Mouse (Mus musculus) liver, adult 2 months (tissue): ENCODE measurements around the gene Ngfr. TPM values are rescaled to one million over a fixed set of nuclear protein-coding genes. Genes with fewer than 3 reads are reported as not detected.

ENCODE experiments used
- DNase-seq: peaks from one replicate; pipeline ENCODE4 v3.0.0-alpha.2; 2011; ENCODE audit warnings: low read depth, low spot score; ENCODE audit errors: extremely low read depth
- H3K27ac ChIP-seq: fragments of 200-500 bp; replicated peaks from 2 replicates; pipeline ENCODE4 v1.5.1; 2012; ENCODE audit warnings: low read depth, mild to moderate bottlenecking, control low read depth, inconsistent platforms, low read length; ENCODE audit not compliant: insufficient read depth
- H3K27me3 ChIP-seq: fragments of 200-500 bp; 2 replicates; pipeline ENCODE4 v1.6.1; 2012; ENCODE audit warnings: mild to moderate bottlenecking, moderate library complexity, low read length, inconsistent platforms; ENCODE audit not compliant: control insufficient read depth, insufficient read depth
- H3K36me3 ChIP-seq: fragments of 200-500 bp; 2 replicates; pipeline ENCODE4 v1.6.1; 2012; ENCODE audit warnings: low read length, inconsistent platforms; ENCODE audit not compliant: control insufficient read depth, insufficient read depth
- H3K4me1 ChIP-seq: fragments of 200-500 bp; 2 replicates; pipeline ENCODE4 v1.6.1; 2011; ENCODE audit warnings: low read length; ENCODE audit not compliant: control insufficient read depth, insufficient read depth
- H3K4me3 ChIP-seq: fragments of 200-500 bp; 2 replicates; pipeline ENCODE4 v1.5.1; 2011; ENCODE audit warnings: low read depth, mild to moderate bottlenecking, control low read depth, low read length, moderate library complexity; ENCODE audit not compliant: insufficient read depth
- H3K79me2 ChIP-seq: fragments of 200-500 bp; 2 replicates; pipeline ENCODE4 v1.6.1; 2012; ENCODE audit warnings: inconsistent platforms, mild to moderate bottlenecking, low read length, moderate library complexity; ENCODE audit not compliant: control insufficient read depth, insufficient read depth
- H3K9ac ChIP-seq: fragments of 200-500 bp; 2 replicates; pipeline ENCODE4 v1.6.1; 2012; ENCODE audit warnings: low read depth, mild to moderate bottlenecking, control low read depth, inconsistent platforms, low read length
- CTCF ChIP-seq: fragments of 200-500 bp; IDR thresholded peaks from 2 replicates; pipeline ENCODE4 v1.5.1; 2011; ENCODE audit warnings: low read depth, low read length, control low read depth
- POLR2A ChIP-seq: fragments of 200-500 bp; IDR thresholded peaks from 2 replicates; pipeline ENCODE4 v1.6.1; 2011; ENCODE audit warnings: low read length, control low read depth; ENCODE audit not compliant: insufficient read depth; ENCODE audit errors: extremely low read depth
- WGBS: fragments of 180-500 bp; shearing (Covaris S2); methylation state at CpG from one replicate; pipeline ENCODE4 v1.1.7; 2018; 5-methylcytosine and 5-hydroxymethylcytosine counted together
- polyA plus RNA-seq: library from polyadenylated mRNA; depleted of rRNA; stranded (reverse); fragments of >200 nt; gene quantifications from 2 replicates; pipeline ENCODE4 v1.2.3, GENCODE M21; 2012
- total RNA-seq: library from RNA; depleted of rRNA; stranded (reverse); fragments of >200 nt; gene quantifications from 2 replicates; pipeline ENCODE4 v1.2.3, GENCODE M21; 2014

Ngfr gene
- total and polyA plus RNA-seq, 2 experiments, result 1.0 to 4.9 TPM

DNA sequence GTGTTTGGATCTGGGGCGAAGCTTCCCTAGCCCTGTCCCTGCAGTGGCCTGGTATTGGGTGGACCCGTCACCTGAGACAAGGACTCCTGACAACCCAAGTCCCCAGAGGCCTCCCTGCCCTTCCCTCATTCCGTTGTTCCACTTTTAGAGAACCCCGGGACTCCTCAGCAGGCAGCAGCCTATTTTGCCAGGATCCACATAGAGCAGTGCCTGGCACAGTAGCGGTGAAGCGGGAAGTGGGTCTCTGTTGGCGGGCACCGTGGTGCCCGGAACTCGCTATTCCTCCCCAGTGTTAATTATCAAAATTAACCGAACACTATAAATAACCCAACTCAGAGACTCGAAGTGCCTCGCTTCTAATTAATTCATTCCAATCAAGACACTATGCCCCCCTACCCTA is 10.2 kb upstream of the Ngfr start:
- Histone ChIP-seq H3K27me3 (no peaks in the 10 kb centered on the region), H3K4me3 (no peak overlapping the region), H3K27ac (no peak overlapping the region), H3K4me1 (peaks cover 3% of the 10 kb centered on the region; the same call in 1 of the 2 replicates), H3K9ac (no peak overlapping the region), H3K36me3 (no peaks in the 10 kb centered on the region), H3K79me2 (no peaks in the 10 kb centered on the region)
- TF ChIP-seq POLR2A, result no peak
- no peak for TF ChIP-seq CTCF
- DNase-seq, result no peak
- 68% methylated on average over 13 of the region's 13 CpGs for WGBS

DNA sequence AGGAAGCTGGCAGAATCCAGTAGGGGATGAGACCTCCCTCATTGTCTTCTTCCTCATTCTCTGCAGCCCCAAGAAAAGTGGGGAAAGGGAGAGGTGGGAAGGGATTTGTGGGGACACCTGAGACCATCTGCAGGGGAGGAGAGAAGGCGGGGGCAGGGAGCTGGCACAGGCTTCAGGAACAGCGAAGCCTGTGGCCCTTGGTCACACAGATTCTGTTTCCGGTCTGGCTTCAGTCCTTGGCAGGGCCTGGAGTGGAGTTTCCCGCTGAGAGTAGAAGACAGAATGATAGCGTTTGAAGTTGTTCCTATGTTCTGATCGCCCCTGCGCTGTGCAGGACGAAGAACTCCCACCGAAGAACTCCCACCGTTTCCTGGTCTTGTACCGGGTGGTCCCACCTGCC is 9.2 kb upstream of the Ngfr start:
- Histone ChIP-seq H3K4me1 (peaks cover 3% of the 10 kb centered on the region; the same call in 1 of the 2 replicates), H3K9ac (no peak overlapping the region), H3K36me3 (no peaks in the 10 kb centered on the region), H3K4me3 (no peak overlapping the region), H3K79me2 (no peaks in the 10 kb centered on the region), H3K27me3 (no peaks in the 10 kb centered on the region), H3K27ac (no peak overlapping the region)
- DNase-seq, result peak; percentile 17
- no peak for TF ChIP-seq CTCF
- no peak for TF ChIP-seq POLR2A
- 65% methylated on average over 11 of the region's 11 CpGs for WGBS

DNA sequence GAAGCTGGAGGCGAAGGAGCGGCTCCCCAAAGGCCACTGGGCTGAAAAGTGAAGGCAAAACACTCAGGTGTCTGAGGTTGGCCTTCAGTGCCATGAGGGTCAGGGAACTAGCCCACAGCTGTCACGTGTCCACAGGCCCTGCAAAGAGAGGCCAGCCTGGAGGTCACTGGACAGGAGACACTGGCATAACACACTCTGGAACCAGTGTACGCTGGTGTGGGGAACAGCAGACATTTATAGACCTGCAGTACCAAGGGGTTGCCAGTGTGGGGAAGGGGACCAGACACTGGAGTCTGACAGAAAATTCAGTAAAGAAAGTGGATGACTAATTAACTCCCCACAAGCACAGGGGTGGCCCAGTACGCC is 8.6 kb upstream of the Ngfr start:
- Histone ChIP-seq H3K4me1 (peaks cover 3% of the 10 kb centered on the region; the same call in 1 of the 2 replicates), H3K27ac (no peak overlapping the region), H3K27me3 (no peaks in the 10 kb centered on the region), H3K36me3 (no peaks in the 10 kb centered on the region), H3K9ac (no peak overlapping the region), H3K4me3 (no peak overlapping the region), H3K79me2 (no peaks in the 10 kb centered on the region)
- no peak for DNase-seq
- TF ChIP-seq POLR2A (no peak), CTCF (no peak)
- WGBS, result 71% methylated on average over 5 of the region's 5 CpGs

DNA sequence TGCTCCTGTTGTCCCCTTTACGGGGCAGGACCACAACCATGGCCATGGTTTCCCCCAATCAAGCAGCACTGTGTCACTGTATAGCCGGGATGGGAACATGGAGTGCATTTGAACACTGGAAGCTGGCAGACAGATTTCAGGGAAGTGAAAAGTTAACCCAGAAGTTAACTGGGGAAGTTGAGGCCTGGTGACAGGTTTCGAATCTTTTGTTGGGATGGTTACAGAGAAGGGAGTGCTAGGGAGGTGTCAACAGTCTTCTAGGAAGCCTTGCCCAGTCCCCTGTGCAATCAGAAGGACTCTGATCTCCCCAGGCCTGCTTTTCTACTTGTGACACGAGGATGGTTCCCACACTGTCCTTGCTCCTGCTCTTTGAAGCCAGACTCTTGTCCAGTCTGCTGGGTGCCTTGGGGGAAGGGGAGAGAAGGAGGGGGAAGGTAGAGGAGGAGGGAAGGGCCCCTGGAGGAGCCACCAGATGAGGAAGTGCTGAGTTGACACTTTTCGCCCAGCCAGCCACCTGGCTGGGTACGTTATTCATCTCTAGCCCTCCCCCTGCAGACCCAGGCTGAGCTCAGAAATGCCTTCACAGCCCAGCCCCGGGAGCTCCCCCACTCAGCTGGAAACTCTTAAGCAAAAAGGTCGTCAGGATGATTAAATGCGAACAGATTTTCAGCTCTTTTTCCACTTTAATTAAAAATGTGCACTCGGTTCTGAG is 8.1 kb upstream of the Ngfr start:
- Histone ChIP-seq H3K4me3 (no peak overlapping the region), H3K27me3 (no peaks in the 10 kb centered on the region), H3K36me3 (no peaks in the 10 kb centered on the region), H3K9ac (no peak overlapping the region), H3K27ac (no peak overlapping the region), H3K4me1 (peaks cover 3% of the 10 kb centered on the region; the same call in 1 of the 2 replicates), H3K79me2 (no peaks in the 10 kb centered on the region)
- 54% methylated on average over 10 of the region's 10 CpGs for WGBS
- DNase-seq, result no peak
- TF ChIP-seq CTCF, result no peak
- no peak for TF ChIP-seq POLR2A

DNA sequence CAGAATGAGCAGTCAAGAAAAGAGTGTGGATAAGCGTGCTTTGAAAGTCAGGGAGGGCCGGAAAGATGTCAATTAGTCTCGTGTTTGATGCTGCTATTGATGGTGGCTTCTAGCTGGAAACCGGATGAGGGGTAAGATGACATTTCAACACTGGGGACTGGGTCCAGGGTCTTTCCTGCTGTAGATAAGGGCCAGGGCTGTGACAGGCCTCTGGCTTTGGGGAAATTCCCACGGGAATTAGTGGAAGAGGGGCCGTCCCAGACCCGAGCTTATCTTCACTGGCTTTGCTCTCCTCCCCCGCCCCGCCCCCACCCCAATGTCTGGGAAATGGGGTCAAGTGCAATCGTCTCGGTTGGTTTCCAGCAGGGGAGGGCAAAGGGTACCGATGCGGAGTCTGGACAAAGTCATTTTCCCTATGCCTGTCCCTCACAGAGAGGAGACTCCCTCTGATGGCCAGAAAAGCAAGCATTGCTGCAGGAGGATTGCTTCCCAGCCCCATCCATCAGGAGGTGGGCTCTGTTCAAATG is 7.2 kb upstream of the Ngfr start:
- WGBS, result 19% methylated on average over 13 of the region's 13 CpGs
- H3K79me2 ChIP-seq, result no peaks in the 10 kb centered on the region
- no peaks in the 10 kb centered on the region for H3K27me3 ChIP-seq
- H3K4me1 ChIP-seq, result peaks cover 3% of the 10 kb centered on the region; the same call in 1 of the 2 replicates
- no peak overlapping the region for H3K27ac ChIP-seq
- no peak overlapping the region for H3K9ac ChIP-seq
- H3K36me3 ChIP-seq, result no peaks in the 10 kb centered on the region
- no peak for TF ChIP-seq CTCF
- TF ChIP-seq POLR2A, result no peak
- peak; percentile 17 for DNase-seq
- no peak overlapping the region for H3K4me3 ChIP-seq

DNA sequence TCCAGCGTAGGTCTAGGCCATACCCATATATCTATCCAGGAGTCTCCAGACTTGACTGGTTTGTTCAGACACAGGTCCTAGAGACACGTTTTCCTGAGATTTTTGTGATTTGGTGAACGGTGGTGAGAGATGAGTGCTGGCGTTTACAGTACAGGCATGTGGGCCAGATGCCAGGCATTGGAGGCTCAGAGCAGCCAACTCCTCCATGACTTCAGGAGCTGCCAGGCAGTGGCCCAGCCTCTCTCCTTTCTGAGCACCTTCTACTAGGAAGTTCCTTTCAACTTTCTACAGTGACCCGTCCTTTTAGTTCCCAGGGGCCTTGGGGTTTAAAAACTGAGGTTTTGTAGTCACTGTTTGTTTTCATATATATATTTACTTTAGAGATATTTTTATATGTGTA is 6.0 kb upstream of the Ngfr start:
- Histone ChIP-seq H3K36me3 (no peaks in the 10 kb centered on the region), H3K27ac (no peak overlapping the region), H3K4me3 (no peak overlapping the region), H3K9ac (no peak overlapping the region), H3K4me1 (peaks cover 3% of the 10 kb centered on the region; the same call in 1 of the 2 replicates), H3K27me3 (no peaks in the 10 kb centered on the region), H3K79me2 (no peaks in the 10 kb centered on the region)
- no peak for DNase-seq
- WGBS, result 70% methylated on average over 5 of the region's 5 CpGs
- TF ChIP-seq POLR2A, result no peak
- no peak for TF ChIP-seq CTCF
